Comparison of ENCODE assay signal across 14 mouse cellular contexts in the genomic region with DNA sequence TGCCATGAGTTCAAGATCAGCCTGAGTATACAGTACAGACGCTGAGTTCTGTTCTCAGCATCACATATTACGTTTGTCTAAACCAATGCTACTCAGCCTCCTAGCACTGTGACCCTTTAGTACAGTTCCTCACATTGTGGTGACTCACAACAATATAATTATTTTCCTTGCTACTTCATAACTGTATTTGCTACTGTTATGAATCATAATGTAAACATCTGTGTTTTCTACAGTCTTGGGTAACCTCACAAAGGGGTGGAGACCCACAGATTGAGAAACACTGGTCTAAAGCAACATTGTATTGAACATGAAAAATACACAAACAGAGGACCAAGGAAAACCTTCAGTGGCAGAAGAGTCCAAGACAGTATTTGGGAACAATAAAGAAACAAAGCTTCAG.
"Had no signal": no experiment of that assay in that cellular context is flagged by ENCODE, and none has a peak within 500 bp of the region (broad histone marks: within the 10 kb centered on the region; RNA-seq: fewer than 3 reads in every experiment).

No protein-coding gene starts in this region.

- H3K4me1 ChIP-seq: limb, embryonic 15.5 days; liver, embryonic 13.5 days; neural tube, embryonic 13.5 days had no signal

- H3K27me3 ChIP-seq: limb, embryonic 15.5 days; liver, embryonic 13.5 days; neural tube, embryonic 13.5 days had no signal

- H3K4me2 ChIP-seq: limb, embryonic 15.5 days; liver, embryonic 13.5 days; neural tube, embryonic 13.5 days had no signal

- H3K4me3 ChIP-seq: limb, embryonic 15.5 days; liver, embryonic 13.5 days; neural tube, embryonic 13.5 days had no signal

- DNase-seq: kidney, adult 11 months; kidney, adult 9 months; kidney, postnatal 36 days; layer of hippocampus, adult 9-11 months; layer of hippocampus, postnatal 36 days; liver, embryonic 13.5 days; midbrain, embryonic 14.5 days; retina, postnatal 1 day; right cerebral cortex, postnatal 4 days; spleen, adult 18-20 months; thymus, postnatal 36 days had no signal

- H3K9ac ChIP-seq: limb, embryonic 15.5 days; liver, embryonic 13.5 days; neural tube, embryonic 13.5 days had no signal

- H3K9me3 ChIP-seq: limb, embryonic 15.5 days; liver, embryonic 13.5 days; neural tube, embryonic 13.5 days had no signal

- H3K27ac ChIP-seq: kidney, postnatal 0 days; limb, embryonic 15.5 days; liver, embryonic 13.5 days; neural tube, embryonic 13.5 days had no signal
